Mouse (Mus musculus): ENCODE data around the gene Anapc7. TPM values are rescaled to one million over a fixed set of nuclear protein-coding genes. Genes with fewer than 3 reads are reported as not detected.

The Anapc7 gene
- polyA plus RNA-seq, 1 experiment from 2014 or later = 20.9 TPM

DNA sequence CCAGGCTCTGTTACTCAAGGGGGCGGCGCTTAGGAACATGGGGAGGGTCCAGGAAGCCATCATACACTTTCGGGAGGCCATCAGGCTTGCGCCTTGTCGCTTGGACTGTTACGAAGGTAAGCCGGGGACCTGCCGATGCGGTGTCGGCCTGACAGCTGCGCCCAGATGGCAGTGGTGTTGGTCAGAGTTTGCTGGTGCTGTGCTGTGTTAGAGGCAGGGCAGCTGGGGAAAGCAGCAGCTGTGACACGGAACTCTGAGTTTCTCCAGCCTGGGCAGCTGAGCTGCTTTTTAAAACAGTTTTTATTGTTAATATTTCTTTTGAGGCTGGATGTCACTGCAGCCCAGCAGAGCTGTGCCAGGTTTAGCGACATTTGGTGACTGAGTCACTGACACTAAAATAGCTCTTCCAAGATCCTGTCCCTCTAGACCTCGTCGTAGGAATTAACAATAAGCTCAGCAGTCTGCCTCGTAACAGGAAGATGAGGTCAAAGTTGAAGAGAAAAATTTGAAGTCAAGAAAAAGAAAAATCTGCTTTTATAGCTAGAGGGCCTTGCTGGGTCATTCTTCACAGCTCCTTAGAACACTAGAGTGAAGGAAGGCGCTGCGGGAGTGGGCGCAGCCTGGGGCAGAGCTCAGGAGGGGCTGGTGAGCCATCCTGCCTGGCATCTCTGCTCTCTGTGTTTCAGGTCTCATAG lies 18.1 kb downstream of the Anapc7 start:
- no peak overlapping the region for H3K27ac ChIP-seq (ENCODE audit: low read depth, low read length)
- no peak for ATAC-seq (replicated peaks; ENCODE audit: insufficient number of reproducible peaks, low FRiP score, low TSS enrichment)
- WGBS (ENCODE audit: insufficient replicate concordance) = 85% methylated on average over 19 of the region's 19 CpGs

DNA sequence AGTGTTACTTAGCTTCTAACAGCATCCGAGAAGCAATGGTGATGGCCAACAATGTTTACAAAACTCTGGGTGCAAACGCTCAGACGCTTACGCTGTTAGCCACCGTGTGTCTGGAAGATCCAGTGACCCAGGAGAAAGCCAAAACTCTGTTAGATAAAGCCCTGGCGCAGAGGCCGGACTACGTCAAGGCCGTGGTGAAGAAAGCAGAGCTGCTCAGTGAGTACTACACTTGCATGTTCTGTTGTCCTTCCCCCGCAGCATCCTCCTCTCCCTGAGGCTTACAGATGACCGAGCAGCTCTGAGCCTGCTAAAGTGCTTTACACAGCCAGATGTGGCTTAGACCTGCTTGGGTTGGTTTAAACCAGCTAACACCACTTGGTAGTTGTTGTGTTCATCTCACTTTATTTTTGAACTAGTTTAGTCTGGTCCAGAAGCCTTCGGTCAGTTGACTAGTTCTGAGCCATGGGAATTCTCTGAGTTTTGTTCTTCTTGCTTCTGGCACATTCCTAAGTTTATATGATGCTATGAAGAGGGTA lies 18.7 kb downstream of the Anapc7 start:
- Histone ChIP-seq H3K36me3 (ENCODE audit: control insufficient read depth, insufficient read depth, low read length) (peaks cover 73% of the 10 kb centered on the region), H3K9ac (ENCODE audit: low read depth, low read length) (no peak overlapping the region)
- 95% methylated on average over 12 of the region's 12 CpGs for WGBS (ENCODE audit: insufficient replicate concordance)

More for the DNA sequence above, 18.1 kb downstream of the Anapc7 start:
- Histone ChIP-seq H3K4me3 (ENCODE audit: low read depth, low read length) (no peak overlapping the region), H3K9ac (ENCODE audit: low read depth, low read length) (0 out of 2 replicates have a peak overlapping the region, but pooled peaks have one; percentile 16), H3K9me3 (replicated peaks; ENCODE audit: control insufficient read depth, low read length) (no peaks in the 10 kb centered on the region), H3K36me3 (ENCODE audit: control insufficient read depth, insufficient read depth, low read length) (peaks cover 73% of the 10 kb centered on the region), H3K4me2 (no peak overlapping the region), H3K27me3 (ENCODE audit: control insufficient read depth, insufficient read depth, low read length) (no peaks in the 10 kb centered on the region), H3K4me1 (ENCODE audit: control insufficient read depth, insufficient read depth, low read length) (no peaks in the 10 kb centered on the region)

DNA sequence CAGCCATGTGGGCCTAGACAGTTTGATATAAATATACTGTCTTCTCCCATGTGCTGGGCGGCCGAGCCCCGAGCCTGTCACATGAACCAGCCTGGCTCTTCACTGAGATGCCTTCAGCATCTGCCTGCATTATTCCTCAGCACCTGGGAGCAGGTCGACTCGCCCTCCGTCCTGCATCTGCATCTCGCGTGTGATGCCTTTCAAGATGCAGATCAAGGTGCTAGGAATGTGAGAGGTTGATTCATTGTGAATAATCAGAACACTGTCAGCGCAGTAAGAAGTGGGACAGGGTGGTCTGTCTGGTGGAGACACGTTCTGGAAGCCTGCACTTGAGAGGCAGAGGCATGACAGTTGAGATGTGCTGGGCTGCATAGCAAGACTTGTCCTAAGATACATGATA lies 23.0 kb downstream of the Anapc7 start:
- Histone ChIP-seq H3K27ac (ENCODE audit: low read depth, low read length) (no peak overlapping the region), H3K4me1 (ENCODE audit: control insufficient read depth, insufficient read depth, low read length) (no peaks in the 10 kb centered on the region), H3K27me3 (ENCODE audit: control insufficient read depth, insufficient read depth, low read length) (no peaks in the 10 kb centered on the region), H3K36me3 (ENCODE audit: control insufficient read depth, insufficient read depth, low read length) (peaks cover 49% of the 10 kb centered on the region), H3K9me3 (replicated peaks; ENCODE audit: control insufficient read depth, low read length) (no peaks in the 10 kb centered on the region), H3K4me3 (ENCODE audit: low read depth, low read length) (no peak overlapping the region), H3K4me2 (no peak overlapping the region), H3K9ac (ENCODE audit: low read depth, low read length) (no peak overlapping the region)
- 91% methylated on average over 10 of the region's 10 CpGs for WGBS (ENCODE audit: insufficient replicate concordance)
- ATAC-seq (replicated peaks; ENCODE audit: insufficient number of reproducible peaks, low FRiP score, low TSS enrichment) = no peak

More for the DNA sequence above, 18.7 kb downstream of the Anapc7 start:
- Histone ChIP-seq H3K4me3 (ENCODE audit: low read depth, low read length) (no peak overlapping the region), H3K4me2 (no peak overlapping the region), H3K9me3 (replicated peaks; ENCODE audit: control insufficient read depth, low read length) (no peaks in the 10 kb centered on the region), H3K4me1 (ENCODE audit: control insufficient read depth, insufficient read depth, low read length) (no peaks in the 10 kb centered on the region), H3K27ac (ENCODE audit: low read depth, low read length) (no peak overlapping the region), H3K27me3 (ENCODE audit: control insufficient read depth, insufficient read depth, low read length) (no peaks in the 10 kb centered on the region)
- no peak for ATAC-seq (replicated peaks; ENCODE audit: insufficient number of reproducible peaks, low FRiP score, low TSS enrichment)

DNA sequence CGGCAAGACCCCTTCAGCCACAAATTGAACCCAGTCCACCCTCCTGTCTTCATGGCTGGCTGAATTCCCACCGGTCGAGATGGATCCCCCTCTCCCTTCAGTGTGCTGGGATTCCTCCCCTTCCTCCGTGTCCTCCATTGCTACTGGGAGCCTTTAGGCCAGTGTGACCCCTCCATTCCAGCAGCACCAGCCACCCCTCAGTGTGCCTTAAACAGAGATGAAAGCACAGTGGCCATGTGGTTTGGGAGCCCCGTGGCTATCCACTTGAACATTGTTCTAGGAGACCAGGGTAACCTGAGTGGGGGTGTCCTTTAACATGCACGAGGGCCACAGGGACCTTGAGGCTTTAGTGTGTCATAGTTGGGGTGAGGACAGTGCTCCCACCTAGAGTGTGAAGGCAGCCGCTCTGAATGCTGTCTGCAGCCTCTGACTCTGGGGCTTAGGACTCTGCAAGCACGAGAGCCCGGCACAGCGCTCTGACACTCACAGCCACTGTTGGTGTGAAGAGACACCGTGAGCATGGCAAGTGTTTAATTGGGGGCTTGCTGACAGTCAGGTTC lies 23.6 kb downstream of the Anapc7 start:
- no peaks in the 10 kb centered on the region for H3K4me1 ChIP-seq (ENCODE audit: control insufficient read depth, insufficient read depth, low read length)
- H3K9ac ChIP-seq (ENCODE audit: low read depth, low read length) = no peak overlapping the region
- H3K36me3 ChIP-seq (ENCODE audit: control insufficient read depth, insufficient read depth, low read length) = peaks cover 44% of the 10 kb centered on the region
- WGBS (ENCODE audit: insufficient replicate concordance) = 89% methylated on average over 11 of the region's 11 CpGs
- no peaks in the 10 kb centered on the region for H3K9me3 ChIP-seq (replicated peaks; ENCODE audit: control insufficient read depth, low read length)
- H3K4me2 ChIP-seq = no peak overlapping the region
- H3K4me3 ChIP-seq (ENCODE audit: low read depth, low read length) = no peak overlapping the region
- H3K27ac ChIP-seq (ENCODE audit: low read depth, low read length) = no peak overlapping the region
- no peak for ATAC-seq (replicated peaks; ENCODE audit: insufficient number of reproducible peaks, low FRiP score, low TSS enrichment)
- H3K27me3 ChIP-seq (ENCODE audit: control insufficient read depth, insufficient read depth, low read length) = no peaks in the 10 kb centered on the region

DNA sequence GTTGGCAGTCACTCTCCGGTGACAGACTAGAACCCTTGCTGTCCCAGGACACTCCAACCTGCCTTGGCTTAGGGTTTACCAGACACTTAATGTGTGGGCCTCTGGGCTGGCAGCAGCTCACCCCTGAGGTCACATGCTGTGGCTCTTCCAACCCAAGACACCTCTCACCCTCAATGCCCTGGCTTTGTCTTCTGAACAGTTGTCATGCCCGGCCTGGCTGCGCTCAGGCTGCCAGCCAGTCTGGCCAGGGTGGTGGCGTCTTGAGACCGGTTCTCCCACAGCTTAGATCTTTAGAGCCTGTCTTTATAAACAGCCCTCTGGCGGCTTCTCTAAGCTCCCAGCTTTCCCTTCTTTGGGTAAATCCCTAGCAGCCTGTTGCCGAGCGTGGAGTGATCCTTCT lies 26.4 kb downstream of the Anapc7 start:
- H3K27me3 ChIP-seq (ENCODE audit: control insufficient read depth, insufficient read depth, low read length) = no peaks in the 10 kb centered on the region
- H3K9me3 ChIP-seq (replicated peaks; ENCODE audit: control insufficient read depth, low read length) = no peaks in the 10 kb centered on the region
- H3K9ac ChIP-seq (ENCODE audit: low read depth, low read length) = no peak overlapping the region
- peaks cover 25% of the 10 kb centered on the region for H3K36me3 ChIP-seq (ENCODE audit: control insufficient read depth, insufficient read depth, low read length)
- H3K4me2 ChIP-seq = no peak overlapping the region
- no peaks in the 10 kb centered on the region for H3K4me1 ChIP-seq (ENCODE audit: control insufficient read depth, insufficient read depth, low read length)
- no peak overlapping the region for H3K4me3 ChIP-seq (ENCODE audit: low read depth, low read length)
- WGBS (ENCODE audit: insufficient replicate concordance) = 86% methylated on average over 8 of the region's 8 CpGs
- ATAC-seq (replicated peaks; ENCODE audit: insufficient number of reproducible peaks, low FRiP score, low TSS enrichment) = no peak
- H3K27ac ChIP-seq (ENCODE audit: low read depth, low read length) = no peak overlapping the region

DNA sequence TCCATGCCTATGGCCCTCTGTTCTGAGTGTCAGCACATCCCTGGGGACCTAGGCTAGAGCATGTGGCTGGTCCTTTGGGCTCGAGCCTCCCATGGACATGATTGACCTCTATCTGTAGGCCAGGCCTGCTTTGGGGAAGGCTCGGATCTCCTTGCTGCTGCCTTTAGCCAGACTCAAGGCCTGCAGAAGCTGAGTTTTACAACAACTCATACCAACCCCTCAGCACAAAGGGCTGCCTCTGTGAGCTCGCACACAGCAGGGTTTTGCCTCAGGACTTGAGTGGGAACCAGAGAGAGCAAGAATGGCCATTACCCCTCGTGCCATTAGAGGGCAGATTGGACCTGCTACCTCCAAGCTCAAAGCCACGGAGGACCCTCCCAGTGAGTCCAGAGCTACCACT lies 27.4 kb downstream of the Anapc7 start:
- peaks cover 27% of the 10 kb centered on the region for H3K36me3 ChIP-seq (ENCODE audit: control insufficient read depth, insufficient read depth, low read length)
- no peak overlapping the region for H3K4me3 ChIP-seq (ENCODE audit: low read depth, low read length)
- ATAC-seq (replicated peaks; ENCODE audit: insufficient number of reproducible peaks, low FRiP score, low TSS enrichment) = no peak
- no peaks in the 10 kb centered on the region for H3K9me3 ChIP-seq (replicated peaks; ENCODE audit: control insufficient read depth, low read length)
- H3K4me2 ChIP-seq = no peak overlapping the region
- H3K27ac ChIP-seq (ENCODE audit: low read depth, low read length) = no peak overlapping the region
- H3K27me3 ChIP-seq (ENCODE audit: control insufficient read depth, insufficient read depth, low read length) = no peaks in the 10 kb centered on the region
- WGBS (ENCODE audit: insufficient replicate concordance) = 71% methylated on average over 5 of the region's 5 CpGs
- H3K9ac ChIP-seq (ENCODE audit: low read depth, low read length) = no peak overlapping the region
- H3K4me1 ChIP-seq (ENCODE audit: control insufficient read depth, insufficient read depth, low read length) = no peaks in the 10 kb centered on the region

DNA sequence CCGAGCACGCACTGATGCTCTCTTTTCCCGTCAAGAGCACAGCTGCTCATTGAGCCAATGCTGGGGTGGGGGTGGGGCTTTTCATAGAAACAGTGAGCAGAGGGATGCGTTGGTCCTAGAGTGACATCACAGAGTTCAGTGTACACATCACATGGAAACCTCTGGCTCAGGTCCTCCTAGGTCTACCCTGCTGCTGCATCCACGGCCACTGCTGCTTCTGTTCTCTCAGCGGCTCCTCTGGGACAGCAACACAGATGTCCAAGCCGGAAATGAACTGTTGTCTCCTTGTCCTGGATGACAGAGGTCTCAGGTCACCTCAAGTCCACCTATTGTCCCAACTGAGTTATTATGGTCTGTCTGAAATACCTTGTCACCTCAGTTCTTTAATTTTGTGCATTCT lies 28.5 kb downstream of the Anapc7 start:
- WGBS (ENCODE audit: insufficient replicate concordance) = 70% methylated on average over 7 of the region's 7 CpGs
- Histone ChIP-seq H3K36me3 (ENCODE audit: control insufficient read depth, insufficient read depth, low read length) (peaks cover 37% of the 10 kb centered on the region), H3K27ac (ENCODE audit: low read depth, low read length) (no peak overlapping the region; the same call in 1 of the 2 replicates), H3K27me3 (ENCODE audit: control insufficient read depth, insufficient read depth, low read length) (no peaks in the 10 kb centered on the region), H3K9ac (ENCODE audit: low read depth, low read length) (no peak overlapping the region), H3K4me3 (ENCODE audit: low read depth, low read length) (no peak overlapping the region), H3K9me3 (replicated peaks; ENCODE audit: control insufficient read depth, low read length) (no peaks in the 10 kb centered on the region), H3K4me2 (no peak overlapping the region), H3K4me1 (ENCODE audit: control insufficient read depth, insufficient read depth, low read length) (0 out of 2 replicates have a peak, but pooled peaks cover 7% of the 10 kb centered on the region)
- ATAC-seq (replicated peaks; ENCODE audit: insufficient number of reproducible peaks, low FRiP score, low TSS enrichment) = no peak

DNA sequence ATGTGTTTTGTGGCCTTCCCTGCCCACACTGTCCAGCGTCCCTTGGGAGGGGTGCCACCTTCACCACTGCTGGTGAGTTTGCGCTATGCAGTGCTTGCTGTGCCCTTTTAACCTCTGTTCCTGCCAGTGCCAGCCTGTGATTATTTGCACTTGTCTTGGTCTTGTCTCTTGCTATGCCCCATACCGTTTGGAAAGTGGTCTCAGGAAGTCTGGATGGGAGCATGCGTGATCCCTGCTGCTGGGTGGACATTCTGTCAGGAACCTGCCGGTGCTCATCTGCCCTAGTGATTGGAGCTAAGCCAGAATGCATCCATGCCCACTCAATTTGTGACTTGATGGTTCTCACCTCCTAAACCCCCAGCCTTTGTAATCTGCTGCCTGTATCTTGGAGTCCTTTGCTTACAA lies 29.4 kb downstream of the Anapc7 start:
- ATAC-seq (replicated peaks; ENCODE audit: insufficient number of reproducible peaks, low FRiP score, low TSS enrichment) = no peak

More for the DNA sequence above, 29.4 kb downstream of the Anapc7 start:
- Histone ChIP-seq H3K9ac (ENCODE audit: low read depth, low read length) (no peak overlapping the region), H3K9me3 (replicated peaks; ENCODE audit: control insufficient read depth, low read length) (no peaks in the 10 kb centered on the region), H3K4me2 (no peak overlapping the region), H3K4me3 (ENCODE audit: low read depth, low read length) (no peak overlapping the region), H3K27me3 (ENCODE audit: control insufficient read depth, insufficient read depth, low read length) (no peaks in the 10 kb centered on the region), H3K4me1 (ENCODE audit: control insufficient read depth, insufficient read depth, low read length) (0 out of 2 replicates have a peak, but pooled peaks cover 7% of the 10 kb centered on the region), H3K27ac (ENCODE audit: low read depth, low read length) (0 out of 2 replicates have a peak overlapping the region, but pooled peaks have one; percentile 10), H3K36me3 (ENCODE audit: control insufficient read depth, insufficient read depth, low read length) (peaks cover 36% of the 10 kb centered on the region)
- 54% methylated on average over 5 of the region's 5 CpGs for WGBS (ENCODE audit: insufficient replicate concordance)

Data from heart, embryonic 11.5 days (tissue).